Mouse (Mus musculus) small intestine, adult 2 months (tissue): ENCODE measurements at regions not wholly inside any gene's neighbourhood (a gene's known extent, or its start where the extent isn't known, plus 50 kb on each side); places are given as distances from the start of the nearest gene placed in this dataset.

ENCODE experiments used
- CTCF ChIP-seq: fragments of 200-500 bp; IDR thresholded peaks from 2 replicates; pipeline ENCODE4 v1.5.1; 2012; ENCODE audit warnings: low read depth, mild to moderate bottlenecking, control low read depth, inconsistent platforms, low read length, moderate library complexity, mixed read lengths; ENCODE audit not compliant: insufficient replicate concordance, insufficient read length; ENCODE audit errors: extremely low read depth
- POLR2A ChIP-seq: fragments of 200-500 bp; IDR thresholded peaks from 2 replicates; pipeline ENCODE4 v1.6.1; 2012; ENCODE audit warnings: low read depth, mild to moderate bottlenecking, control low read depth, inconsistent platforms, low read length, moderate library complexity

DNA sequence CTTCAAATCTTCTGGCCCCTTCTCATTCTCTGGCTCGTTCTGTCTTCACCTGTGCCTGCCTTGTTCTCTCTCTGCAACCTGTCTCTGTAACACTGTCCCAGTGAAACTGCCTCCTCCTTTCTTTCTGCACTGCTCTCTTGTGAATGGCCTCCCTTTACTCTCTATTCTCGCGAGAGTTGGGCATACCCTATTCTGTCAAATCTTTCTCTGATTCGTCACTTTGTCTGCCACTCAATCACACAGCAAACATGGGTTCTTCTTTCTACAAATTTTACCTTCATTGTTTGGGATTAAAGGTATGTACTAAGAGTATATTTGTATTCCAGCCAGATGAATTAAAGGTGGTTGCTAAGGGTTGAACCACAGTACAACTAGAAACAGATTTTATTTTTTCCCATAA lies 54.6 kb upstream of the Slc6a6 start:
- no peak for TF ChIP-seq CTCF
- no peak for TF ChIP-seq POLR2A
